Mouse (Mus musculus): ENCODE results near the gene Vegfb. TPM values are rescaled to one million over a fixed set of nuclear protein-coding genes. Genes with fewer than 3 reads are reported as not detected.

Vegfb gene
- total RNA-seq, 2 experiments from 2014 or later = 13.2 to 56.3 TPM

Other genes with a start within 250 kb of the Vegfb start
- gene Rps6ka4, start 147.0 kb downstream of the Vegfb start, total RNA-seq (2014; fragmentation: Nextera tagmentation) = 7.3 and 9.4 TPM in 2 replicates
- gene Rps6ka4, start 147.0 kb downstream of the Vegfb start, total RNA-seq (2017) = 5.4 and 10.2 TPM in 2 replicates
- gene Ccdc88b, start 129.4 kb downstream of the Vegfb start, total RNA-seq (2014; fragmentation: Nextera tagmentation) = 10.1 and 17.8 TPM in 2 replicates
- 14.9 and 17.8 TPM in 2 replicates for gene Ccdc88b, start 129.4 kb downstream of the Vegfb start, total RNA-seq (2017)
- gene Trmt112, start 78.0 kb downstream of the Vegfb start, total RNA-seq (2014; fragmentation: Nextera tagmentation) = 185 and 221 TPM in 2 replicates
- gene Trmt112, start 78.0 kb downstream of the Vegfb start, total RNA-seq (2017) = 235 and 364 TPM in 2 replicates
- gene Prdx5, start 77.5 kb downstream of the Vegfb start, total RNA-seq (2014; fragmentation: Nextera tagmentation) = 76.5 and 87.1 TPM in 2 replicates
- gene Prdx5, start 77.5 kb downstream of the Vegfb start, total RNA-seq (2017) = 101 and 126 TPM in 2 replicates
- gene Esrra, start 65.8 kb downstream of the Vegfb start, total RNA-seq (2014; fragmentation: Nextera tagmentation) = 14.1 and 18.9 TPM in 2 replicates
- gene Esrra, start 65.8 kb downstream of the Vegfb start, total RNA-seq (2017) = 10.8 and 18.4 TPM in 2 replicates
- gene Catsperz, start 62.3 kb downstream of the Vegfb start, total RNA-seq (2014; fragmentation: Nextera tagmentation) = not detected in 2 replicates
- not detected in 2 replicates for gene Catsperz, start 62.3 kb downstream of the Vegfb start, total RNA-seq (2017)
- not detected in 2 replicates for gene Kcnk4, start 53.1 kb downstream of the Vegfb start, total RNA-seq (2014; fragmentation: Nextera tagmentation)
- gene Kcnk4, start 53.1 kb downstream of the Vegfb start, total RNA-seq (2017) = not detected in 2 replicates
- 17.5 and 20.6 TPM in 2 replicates for gene Bad, start 45.8 kb downstream of the Vegfb start, total RNA-seq (2014; fragmentation: Nextera tagmentation)
- gene Bad, start 45.8 kb downstream of the Vegfb start, total RNA-seq (2017) = 29.0 and 39.2 TPM in 2 replicates
- gene Gpr137, start 45.2 kb downstream of the Vegfb start, total RNA-seq (2014; fragmentation: Nextera tagmentation) = 8.0 and 16.1 TPM in 2 replicates
- 7.0 and 15.7 TPM in 2 replicates for gene Gpr137, start 45.2 kb downstream of the Vegfb start, total RNA-seq (2017)
- 316 and 412 TPM in 2 replicates for gene Ppp1r14b, start 12.7 kb downstream of the Vegfb start, total RNA-seq (2014; fragmentation: Nextera tagmentation)
- gene Ppp1r14b, start 12.7 kb downstream of the Vegfb start, total RNA-seq (2017) = 174 and 192 TPM in 2 replicates
- gene Plcb3, start 11.2 kb downstream of the Vegfb start, total RNA-seq (2014; fragmentation: Nextera tagmentation) = 12.1 and 18.6 TPM in 2 replicates
- gene Plcb3, start 11.2 kb downstream of the Vegfb start, total RNA-seq (2017) = 4.3 and 4.8 TPM in 2 replicates
- gene Fkbp2, start 7.2 kb downstream of the Vegfb start, total RNA-seq (2014; fragmentation: Nextera tagmentation) = 63.5 and 120 TPM in 2 replicates
- gene Fkbp2, start 7.2 kb downstream of the Vegfb start, total RNA-seq (2017) = 72.8 and 85.4 TPM in 2 replicates
- gene Dnajc4, start 4.9 kb upstream of the Vegfb start, total RNA-seq (2014; fragmentation: Nextera tagmentation) = 15.0 and 17.0 TPM in 2 replicates
- 8.5 and 11.5 TPM in 2 replicates for gene Dnajc4, start 4.9 kb upstream of the Vegfb start, total RNA-seq (2017)
- gene Nudt22, start 8.5 kb upstream of the Vegfb start, total RNA-seq (2014; fragmentation: Nextera tagmentation) = 11.1 TPM in 2 replicates
- gene Nudt22, start 8.5 kb upstream of the Vegfb start, total RNA-seq (2017) = 5.4 and 6.5 TPM in 2 replicates
- gene Trpt1, start 8.5 kb upstream of the Vegfb start, total RNA-seq (2014; fragmentation: Nextera tagmentation) = 0.57 and 1.9 TPM in 2 replicates
- gene Trpt1, start 8.5 kb upstream of the Vegfb start, total RNA-seq (2017) = 3.4 TPM in 1 of 2 replicates, not detected in the other
- 151 and 153 TPM in 2 replicates for gene Fermt3, start 31.8 kb upstream of the Vegfb start, total RNA-seq (2014; fragmentation: Nextera tagmentation)
- gene Fermt3, start 31.8 kb upstream of the Vegfb start, total RNA-seq (2017) = 220 and 247 TPM in 2 replicates
- 183 and 212 TPM in 2 replicates for gene Stip1, start 52.3 kb upstream of the Vegfb start, total RNA-seq (2014; fragmentation: Nextera tagmentation)
- gene Stip1, start 52.3 kb upstream of the Vegfb start, total RNA-seq (2017) = 309 and 310 TPM in 2 replicates
- 19.1 and 25.9 TPM in 2 replicates for gene Macrod1, start 69.2 kb upstream of the Vegfb start, total RNA-seq (2014; fragmentation: Nextera tagmentation)
- gene Macrod1, start 69.2 kb upstream of the Vegfb start, total RNA-seq (2017) = 6.1 and 10.3 TPM in 2 replicates
- not detected in 2 replicates for gene Flrt1, start 118.1 kb upstream of the Vegfb start, total RNA-seq (2014; fragmentation: Nextera tagmentation)
- not detected in 2 replicates for gene Flrt1, start 118.1 kb upstream of the Vegfb start, total RNA-seq (2017)
- 51.9 and 60.3 TPM in 2 replicates for gene Otub1, start 218.7 kb upstream of the Vegfb start, total RNA-seq (2014; fragmentation: Nextera tagmentation)
- 59.8 and 81.4 TPM in 2 replicates for gene Otub1, start 218.7 kb upstream of the Vegfb start, total RNA-seq (2017)
- 777 and 822 TPM in 2 replicates for gene Cox8a, start 230.0 kb upstream of the Vegfb start, total RNA-seq (2014; fragmentation: Nextera tagmentation)
- gene Cox8a, start 230.0 kb upstream of the Vegfb start, total RNA-seq (2017) = 576 and 680 TPM in 2 replicates

Measured in megakaryocyte-erythroid progenitor cell, adult 5-6 weeks (primary cell).